Mouse (Mus musculus) midbrain, embryonic 13.5 days (tissue): ENCODE data around the gene Fkbp5. TPM values are rescaled to one million over a fixed set of nuclear protein-coding genes. Genes with fewer than 3 reads are reported as not detected.

ENCODE experiments used
- ATAC-seq: fragments of 200-750 bp; cut with Nextera tagmentation; 2 replicates; pipeline ENCODE4 v1.8.0; 2017; ENCODE audit warnings: mild to moderate bottlenecking, moderate TSS enrichment, moderate library complexity
- H3K27ac ChIP-seq: fragments of 300-500 bp; sonication (generic); 2 replicates; pipeline ENCODE4 v1.5.1; 2015; ENCODE audit warnings: inconsistent platforms, mild to moderate bottlenecking, moderate library complexity
- H3K27me3 ChIP-seq: fragments of 300-500 bp; sonication (generic); 2 replicates; pipeline ENCODE4 v1.6.1; 2015; ENCODE audit warnings: mild to moderate bottlenecking, inconsistent platforms
- H3K36me3 ChIP-seq: fragments of 300-500 bp; sonication (generic); 2 replicates; pipeline ENCODE4 v1.6.1; 2015; ENCODE audit warnings: mild to moderate bottlenecking, inconsistent platforms
- H3K4me1 ChIP-seq: fragments of 300-500 bp; sonication (generic); replicated peaks from 2 replicates; pipeline ENCODE4 v1.6.1; 2015; ENCODE audit warnings: inconsistent platforms
- H3K4me2 ChIP-seq: fragments of 300-500 bp; sonication (generic); replicated peaks from 2 replicates; pipeline ENCODE4 v1.6.1; 2015; ENCODE audit warnings: moderate library complexity, mild to moderate bottlenecking, inconsistent platforms
- H3K4me3 ChIP-seq: fragments of 300-500 bp; sonication (generic); replicated peaks from 2 replicates; pipeline ENCODE4 v1.5.1; 2015; ENCODE audit warnings: mild to moderate bottlenecking, inconsistent platforms
- H3K9ac ChIP-seq: fragments of 300-500 bp; sonication (generic); replicated peaks from 2 replicates; pipeline ENCODE4 v1.6.1; 2015; ENCODE audit warnings: mild to moderate bottlenecking, inconsistent platforms
- H3K9me3 ChIP-seq: fragments of 300-500 bp; sonication (generic); 2 replicates; pipeline ENCODE4 v1.6.1; 2016; ENCODE audit warnings: mild to moderate bottlenecking, inconsistent platforms
- WGBS: fragments of 180-500 bp; shearing (Covaris S2); methylation state at CpG from one replicate; pipeline ENCODE4 v1.1.7; 2015; 5-methylcytosine and 5-hydroxymethylcytosine counted together
- polyA plus RNA-seq: library from polyadenylated mRNA; unstranded; fragments of >200 nt; fragmentation: Nextera tagmentation; extraction: Ambion mirVana; gene quantifications from 2 replicates; pipeline ENCODE4 v1.2.1, GENCODE M21; 2015

The Fkbp5 gene
- polyA plus RNA-seq, 1 experiment from 2014 or later = 30.9 TPM

DNA sequence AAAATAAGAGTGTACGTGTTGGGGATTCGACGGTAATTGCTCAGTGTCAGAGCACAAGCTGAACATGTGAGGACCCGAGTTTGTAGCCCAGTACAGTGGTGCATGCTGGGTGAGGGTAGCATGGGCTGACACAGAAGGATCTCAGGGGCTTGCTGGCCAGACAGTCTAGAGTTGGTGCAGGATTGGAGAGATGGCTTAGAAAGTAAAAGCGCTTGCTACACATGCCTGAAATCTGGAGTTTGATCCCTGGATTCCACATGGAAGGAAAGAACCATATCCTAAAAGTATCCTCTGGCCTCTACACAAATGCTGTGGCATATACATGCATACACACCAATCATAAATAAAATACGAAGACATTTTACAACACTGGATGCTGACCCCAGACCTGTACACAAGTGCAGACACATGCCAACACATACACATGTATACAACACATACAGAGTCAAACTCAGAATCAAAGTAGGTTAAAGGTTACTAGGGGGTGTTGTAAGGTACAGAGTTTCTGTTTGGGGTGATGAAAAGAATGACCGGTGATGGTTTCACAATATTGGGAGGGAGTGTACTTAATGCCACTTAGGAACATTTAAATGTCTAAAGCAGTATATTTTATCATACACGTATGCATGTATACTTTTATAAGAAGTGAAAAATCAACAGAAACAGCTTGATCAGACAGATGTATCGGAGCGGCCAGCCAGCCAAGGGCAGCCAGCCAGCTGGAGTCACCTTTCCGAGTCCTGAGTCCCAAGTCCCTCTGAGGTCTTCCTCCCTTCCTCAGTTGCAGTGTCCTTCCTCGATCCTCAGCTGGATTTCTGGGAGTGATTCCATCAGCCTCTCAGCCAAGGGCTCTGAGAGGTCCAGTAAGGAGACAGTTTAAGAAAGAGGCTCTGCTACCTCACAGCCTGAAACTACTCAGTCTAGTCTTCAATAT, 71.2 kb downstream of the Fkbp5 start:
- no peak overlapping the region for H3K4me2 ChIP-seq
- no peaks in the 10 kb centered on the region for H3K36me3 ChIP-seq
- WGBS = 94% methylated on average over 12 of the region's 12 CpGs
- H3K9me3 ChIP-seq = no peaks in the 10 kb centered on the region
- H3K4me1 ChIP-seq = no peaks in the 10 kb centered on the region
- H3K27me3 ChIP-seq = no peaks in the 10 kb centered on the region
- no peak overlapping the region for H3K4me3 ChIP-seq
- no peak overlapping the region for H3K9ac ChIP-seq
- no peak for ATAC-seq
- no peak overlapping the region for H3K27ac ChIP-seq

DNA sequence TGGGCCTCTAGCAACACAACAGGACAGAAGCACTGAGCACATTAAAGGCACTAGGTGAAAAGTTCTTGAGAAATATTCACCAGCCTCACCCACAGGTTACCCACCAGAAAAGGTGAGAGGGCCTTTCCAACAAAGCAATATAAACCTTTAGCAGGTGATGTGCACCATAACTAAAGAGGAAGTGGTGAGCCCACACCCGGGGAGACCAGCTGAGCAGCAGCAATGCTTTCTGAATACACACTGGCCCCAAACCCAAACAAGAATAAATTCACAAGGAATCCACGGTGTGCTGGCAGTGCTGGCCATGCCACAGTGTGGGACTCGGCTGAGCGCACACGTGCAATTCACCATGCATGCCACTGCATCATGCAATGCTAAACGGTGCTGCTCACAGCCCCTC, 74.7 kb downstream of the Fkbp5 start:
- Histone ChIP-seq H3K9me3 (no peaks in the 10 kb centered on the region), H3K27me3 (no peaks in the 10 kb centered on the region), H3K36me3 (peaks cover 7% of the 10 kb centered on the region; the same call in 1 of the 2 replicates), H3K4me2 (no peak overlapping the region), H3K4me3 (no peak overlapping the region), H3K4me1 (no peaks in the 10 kb centered on the region), H3K9ac (no peak overlapping the region), H3K27ac (no peak overlapping the region)
- WGBS = 80% methylated on average over 6 of the region's 6 CpGs
- ATAC-seq = no peak

DNA sequence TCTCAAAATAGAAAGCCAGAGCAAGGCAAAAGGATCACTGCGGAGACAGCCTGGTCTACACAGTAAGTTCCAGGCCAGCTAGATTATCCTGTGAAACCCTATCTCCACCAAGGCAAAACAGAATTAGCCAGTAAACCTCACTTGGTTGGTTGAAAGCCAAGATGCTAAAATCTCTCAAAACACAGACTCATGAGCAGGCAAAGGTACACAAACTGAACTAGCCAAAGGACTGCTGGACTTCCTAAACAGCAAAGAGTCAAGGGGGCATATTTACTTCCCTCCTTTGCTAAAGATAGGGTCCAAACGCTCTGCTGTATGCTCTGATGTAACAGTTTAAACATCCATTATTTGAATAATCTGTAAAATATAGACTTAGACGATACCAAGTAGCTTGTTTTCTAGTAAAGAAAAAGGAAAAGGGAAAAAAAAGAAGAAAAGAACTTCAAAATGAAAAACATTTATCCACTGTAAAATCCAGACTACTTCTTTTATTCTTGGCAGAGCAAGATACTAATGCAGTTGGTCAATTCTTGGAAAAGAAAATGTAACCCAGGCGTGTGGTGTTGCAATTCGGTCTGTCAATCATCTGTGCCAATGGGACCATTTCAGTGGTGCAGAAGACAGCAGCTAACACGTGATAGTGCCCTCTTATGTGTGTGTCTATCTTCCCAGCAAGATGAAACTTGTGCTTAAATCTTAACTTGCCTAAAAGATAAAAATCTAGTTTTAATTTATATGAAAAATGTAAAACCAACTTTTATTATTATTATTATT, 78.8 kb downstream of the Fkbp5 start:
- no peaks in the 10 kb centered on the region for H3K9me3 ChIP-seq
- no peaks in the 10 kb centered on the region for H3K27me3 ChIP-seq
- H3K4me2 ChIP-seq = no peak overlapping the region
- H3K9ac ChIP-seq = no peak overlapping the region
- H3K36me3 ChIP-seq = peaks cover 21% of the 10 kb centered on the region
- no peak overlapping the region for H3K4me3 ChIP-seq
- WGBS = 86% methylated on average over 6 of the region's 6 CpGs
- no peak for ATAC-seq
- H3K4me1 ChIP-seq = no peaks in the 10 kb centered on the region
- H3K27ac ChIP-seq = no peak overlapping the region

DNA sequence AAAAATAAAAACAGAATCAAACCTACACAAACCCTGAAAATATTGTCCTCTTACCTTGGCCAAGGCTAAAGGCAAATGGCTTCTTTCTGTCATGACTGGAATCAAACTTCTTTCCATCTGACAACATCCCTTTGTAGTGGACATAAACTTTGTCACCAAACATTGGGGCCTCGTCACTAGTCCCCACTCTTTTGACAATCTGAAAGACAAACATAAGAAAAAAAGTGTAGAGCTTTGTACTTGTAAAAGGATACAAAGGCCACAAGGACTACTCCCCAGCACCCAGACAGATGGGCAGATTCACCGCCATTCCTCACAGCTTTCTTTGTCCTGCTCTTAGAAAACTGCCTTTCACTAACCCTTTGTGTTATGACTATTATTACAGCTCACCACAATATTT, 79.4 kb downstream of the Fkbp5 start:
- 65% methylated on average over 2 of the region's 2 CpGs for WGBS
- H3K4me3 ChIP-seq = no peak overlapping the region
- no peak overlapping the region for H3K9ac ChIP-seq
- H3K36me3 ChIP-seq = peaks cover 21% of the 10 kb centered on the region
- H3K4me1 ChIP-seq = no peaks in the 10 kb centered on the region
- ATAC-seq = no peak
- H3K9me3 ChIP-seq = no peaks in the 10 kb centered on the region
- H3K4me2 ChIP-seq = no peak overlapping the region
- no peaks in the 10 kb centered on the region for H3K27me3 ChIP-seq
- H3K27ac ChIP-seq = no peak overlapping the region

DNA sequence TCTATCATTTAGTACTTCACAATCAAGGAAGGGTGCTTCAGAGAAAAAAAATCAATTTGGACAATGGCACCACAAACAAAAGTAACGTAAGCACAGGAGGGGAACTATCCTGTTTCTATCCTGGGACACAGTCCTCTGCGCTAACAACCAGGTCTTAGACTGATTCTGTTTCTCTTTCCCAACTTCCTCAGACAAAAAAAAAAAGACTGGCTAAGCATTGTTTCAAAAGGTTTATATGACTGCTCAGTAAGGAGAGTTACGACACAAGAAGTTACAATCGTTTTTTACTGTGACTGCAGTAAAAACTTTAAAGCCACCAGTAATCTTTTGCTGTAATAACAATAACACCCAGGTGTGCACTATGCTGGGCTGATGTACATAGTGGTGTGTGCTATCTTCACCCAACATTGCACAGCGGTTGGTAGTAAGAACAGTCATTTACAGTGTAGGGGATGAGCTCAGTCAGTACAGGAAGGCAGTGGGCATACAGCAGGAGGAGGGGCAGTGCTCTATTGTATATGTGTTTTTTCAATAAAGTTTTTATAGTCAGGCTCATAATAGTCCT, 82.3 kb downstream of the Fkbp5 start:
- peaks cover 21% of the 10 kb centered on the region for H3K36me3 ChIP-seq
- H3K9ac ChIP-seq = no peak overlapping the region
- no peaks in the 10 kb centered on the region for H3K27me3 ChIP-seq
- no peaks in the 10 kb centered on the region for H3K4me1 ChIP-seq
- H3K27ac ChIP-seq = no peak overlapping the region
- 91% methylated on average over 5 of the region's 5 CpGs for WGBS
- ATAC-seq = no peak
- H3K4me3 ChIP-seq = no peak overlapping the region
- H3K9me3 ChIP-seq = no peaks in the 10 kb centered on the region
- H3K4me2 ChIP-seq = no peak overlapping the region

DNA sequence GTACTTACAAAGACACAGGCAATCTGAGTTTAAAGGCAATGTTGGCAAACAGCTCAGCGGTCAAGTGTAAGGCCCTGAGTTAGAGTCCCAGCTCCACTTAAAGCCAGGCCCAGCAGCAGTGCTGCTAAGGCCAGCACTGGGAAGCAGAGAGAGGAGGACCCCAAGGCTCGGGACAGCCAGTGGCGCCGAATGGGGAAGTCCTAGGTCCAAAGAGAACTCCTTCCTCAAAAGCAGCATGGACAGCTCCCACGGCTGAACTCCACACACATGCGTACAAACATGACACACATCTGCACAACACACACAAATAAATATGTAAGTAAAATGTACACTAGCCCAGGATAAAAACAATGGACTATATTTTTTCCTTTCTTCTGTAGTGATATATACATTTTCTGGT, 84.3 kb downstream of the Fkbp5 start:
- no peaks in the 10 kb centered on the region for H3K9me3 ChIP-seq
- ATAC-seq = no peak
- no peak overlapping the region for H3K4me2 ChIP-seq
- WGBS = 93% methylated on average over 6 of the region's 6 CpGs
- no peaks in the 10 kb centered on the region for H3K4me1 ChIP-seq
- peaks cover 14% of the 10 kb centered on the region for H3K36me3 ChIP-seq
- H3K9ac ChIP-seq = no peak overlapping the region
- no peaks in the 10 kb centered on the region for H3K27me3 ChIP-seq
- H3K4me3 ChIP-seq = no peak overlapping the region
- H3K27ac ChIP-seq = no peak overlapping the region

DNA sequence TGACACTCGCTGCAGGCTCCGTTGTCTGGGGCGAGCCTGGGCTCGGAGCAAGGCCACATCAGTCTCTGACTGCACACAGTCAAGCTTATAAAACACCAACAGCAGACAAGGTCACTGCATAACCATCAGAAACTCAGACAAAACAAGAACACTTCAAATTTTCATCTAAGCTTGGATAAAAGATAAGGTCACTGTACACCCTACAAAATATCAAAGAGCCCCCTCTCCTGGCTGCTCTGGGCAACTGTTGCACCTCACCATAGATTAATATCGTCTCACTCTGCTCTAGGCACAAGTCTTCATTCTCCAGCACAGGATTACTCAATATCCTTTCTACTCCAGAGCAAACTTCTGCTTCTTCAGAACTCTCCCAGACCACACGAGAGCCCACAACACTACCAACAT, 85.4 kb downstream of the Fkbp5 start:
- no peaks in the 10 kb centered on the region for H3K27me3 ChIP-seq
- 94% methylated on average over 6 of the region's 6 CpGs for WGBS
- no peak for ATAC-seq

DNA sequence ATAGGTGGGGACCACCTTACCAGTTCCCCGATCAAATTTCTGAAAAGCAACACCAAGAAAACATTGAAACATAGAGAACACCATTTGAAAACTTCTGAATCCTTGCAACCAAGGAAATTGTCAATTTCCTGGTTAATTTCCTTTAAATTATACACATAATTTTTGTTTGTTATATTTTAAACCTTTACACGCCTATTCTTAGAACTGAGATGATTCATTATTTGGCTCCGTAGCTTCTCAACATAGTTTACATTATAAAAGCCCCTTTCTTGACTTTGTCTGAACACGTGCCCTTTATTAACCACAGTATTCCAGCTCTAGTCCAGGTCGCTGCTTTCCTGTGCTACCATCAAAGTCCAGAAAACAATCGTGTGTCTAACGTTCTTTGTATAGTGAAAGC, 86.3 kb downstream of the Fkbp5 start:
- 84% methylated on average over 7 of the region's 7 CpGs for WGBS
- H3K27me3 ChIP-seq = no peaks in the 10 kb centered on the region
- no peak for ATAC-seq
- H3K36me3 ChIP-seq = peaks cover 10% of the 10 kb centered on the region; the same call in 1 of the 2 replicates
- no peaks in the 10 kb centered on the region for H3K4me1 ChIP-seq
- no peak overlapping the region for H3K27ac ChIP-seq
- H3K4me3 ChIP-seq = no peak overlapping the region
- H3K4me2 ChIP-seq = no peak overlapping the region
- no peaks in the 10 kb centered on the region for H3K9me3 ChIP-seq
- H3K9ac ChIP-seq = no peak overlapping the region

More for the DNA sequence above, 85.4 kb downstream of the Fkbp5 start:
- Histone ChIP-seq H3K27ac (no peak overlapping the region), H3K9ac (no peak overlapping the region), H3K9me3 (no peaks in the 10 kb centered on the region), H3K4me3 (no peak overlapping the region), H3K4me2 (no peak overlapping the region), H3K4me1 (no peaks in the 10 kb centered on the region), H3K36me3 (peaks cover 13% of the 10 kb centered on the region)

DNA sequence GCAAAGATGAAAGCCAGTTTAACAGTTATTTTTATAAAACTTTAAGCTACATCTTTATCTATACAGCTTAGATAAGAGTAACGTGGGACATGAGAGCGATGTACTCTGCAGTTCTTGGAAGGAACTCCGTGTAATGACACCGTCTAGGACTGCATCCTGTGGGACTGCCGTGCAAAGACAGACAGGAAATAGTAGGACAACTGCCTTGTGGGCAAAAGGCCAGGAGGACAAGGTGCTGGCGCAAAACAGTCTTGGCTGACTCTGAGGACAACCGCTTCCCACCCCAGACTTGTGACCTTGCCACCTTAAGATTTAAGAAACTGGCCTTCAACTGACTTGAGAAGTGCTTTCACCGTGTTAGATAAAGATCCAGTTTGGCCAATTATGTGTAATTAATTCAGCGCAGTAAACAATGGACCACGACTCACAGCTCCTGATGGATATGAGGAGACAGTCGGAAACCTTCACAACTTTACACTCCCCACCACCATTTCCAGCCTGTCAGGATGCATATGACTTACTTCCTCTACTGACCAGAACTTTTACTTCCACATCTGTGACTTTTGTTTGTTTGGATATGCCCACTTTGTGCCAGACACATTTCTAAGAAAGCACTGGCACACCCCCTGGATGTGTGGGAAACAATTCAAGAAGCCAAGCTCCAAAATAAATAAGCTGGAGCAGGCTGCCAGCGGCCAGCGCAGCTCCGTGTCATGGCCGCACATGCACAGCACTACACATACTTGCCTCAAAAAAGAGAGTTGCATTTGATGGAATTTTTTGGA, 88.7 kb downstream of the Fkbp5 start:
- H3K27ac ChIP-seq = no peak overlapping the region
- H3K9ac ChIP-seq = no peak overlapping the region
- no peak for ATAC-seq
- 89% methylated on average over 15 of the region's 15 CpGs for WGBS
- H3K4me1 ChIP-seq = 0 out of 2 replicates have a peak, but pooled peaks cover 4% of the 10 kb centered on the region
- H3K4me3 ChIP-seq = no peak overlapping the region
- H3K36me3 ChIP-seq = peaks cover 12% of the 10 kb centered on the region; the same call in 1 of the 2 replicates
- no peak overlapping the region for H3K4me2 ChIP-seq
- H3K9me3 ChIP-seq = no peaks in the 10 kb centered on the region
- no peaks in the 10 kb centered on the region for H3K27me3 ChIP-seq

DNA sequence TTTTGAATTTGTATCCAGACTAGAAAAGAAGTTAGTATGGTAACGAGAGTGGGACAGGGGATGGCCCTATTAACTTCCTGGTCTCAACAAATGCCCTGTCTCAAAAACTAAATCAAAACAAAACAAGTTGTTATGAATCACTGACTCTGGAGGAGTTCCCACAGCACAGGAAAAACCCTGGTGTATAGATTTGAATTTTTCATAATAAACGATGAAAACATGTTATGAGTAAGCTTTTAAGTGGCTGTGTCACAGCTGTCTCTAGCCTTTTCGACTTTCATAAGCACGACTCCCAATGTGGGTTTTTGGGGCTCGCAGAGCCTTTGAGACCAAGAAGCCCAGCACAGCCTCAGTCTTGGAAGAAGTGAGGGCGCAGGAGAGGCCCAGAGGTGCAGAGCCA, 89.7 kb downstream of the Fkbp5 start:
- Histone ChIP-seq H3K9ac (no peak overlapping the region), H3K36me3 (peaks cover 12% of the 10 kb centered on the region; the same call in 1 of the 2 replicates), H3K9me3 (no peaks in the 10 kb centered on the region), H3K4me1 (0 out of 2 replicates have a peak, but pooled peaks cover 4% of the 10 kb centered on the region), H3K27me3 (no peaks in the 10 kb centered on the region), H3K4me3 (no peak overlapping the region), H3K4me2 (no peak overlapping the region), H3K27ac (no peak overlapping the region)
- WGBS = 92% methylated on average over 6 of the region's 6 CpGs
- no peak for ATAC-seq

DNA sequence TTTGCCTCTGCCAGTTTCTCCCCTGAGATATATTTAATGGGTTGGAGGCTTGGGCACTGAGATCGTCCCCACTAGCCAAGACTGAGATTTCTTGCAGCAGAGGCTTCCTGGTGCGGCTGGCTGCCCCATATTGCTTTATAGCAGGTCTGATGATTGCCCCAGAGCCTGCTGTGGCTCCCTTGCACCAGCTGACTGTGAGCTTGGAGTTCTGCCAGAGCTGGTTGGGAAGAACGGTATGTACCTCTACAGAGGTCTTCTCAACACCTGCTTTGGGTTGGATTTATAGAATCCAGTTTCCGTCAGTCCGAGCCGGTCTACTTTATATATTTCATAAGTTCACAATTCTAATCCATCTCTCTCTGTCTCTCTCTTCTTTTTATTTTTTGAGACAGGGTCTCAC, 93.0 kb downstream of the Fkbp5 start:
- H3K27me3 ChIP-seq = no peaks in the 10 kb centered on the region
- 88% methylated on average over 6 of the region's 6 CpGs for WGBS
- no peak overlapping the region for H3K4me3 ChIP-seq
- no peak overlapping the region for H3K9ac ChIP-seq
- H3K36me3 ChIP-seq = peaks cover 12% of the 10 kb centered on the region; the same call in 1 of the 2 replicates
- no peak overlapping the region for H3K4me2 ChIP-seq
- no peak overlapping the region for H3K27ac ChIP-seq
- 0 out of 2 replicates have a peak, but pooled peaks cover 4% of the 10 kb centered on the region for H3K4me1 ChIP-seq
- no peak for ATAC-seq
- H3K9me3 ChIP-seq = no peaks in the 10 kb centered on the region
